Mouse (Mus musculus) adrenal gland (tissue): ENCODE measurements at regions not wholly inside any gene's neighbourhood (a gene's known extent, or its start where the extent isn't known, plus 50 kb on each side); places are given as distances from the start of the nearest gene placed in this dataset.

ENCODE experiments used
- intact Hi-C: fragments of 180-260 bp; cut with DNase I; formaldehyde crosslinking; loops from one replicate; pipeline ENCODE4 v1.15.1; 2025

- intact Hi-C loops, result loop anchor here (10.0 kb wide), 1 partner anchor 322 kb away; no protein-coding TSS in a partner anchor
These were observed 365.1 kb downstream of the Dmrt2 start for GRCm38 (mm10) chr19:26037270-26037669.

DNA sequence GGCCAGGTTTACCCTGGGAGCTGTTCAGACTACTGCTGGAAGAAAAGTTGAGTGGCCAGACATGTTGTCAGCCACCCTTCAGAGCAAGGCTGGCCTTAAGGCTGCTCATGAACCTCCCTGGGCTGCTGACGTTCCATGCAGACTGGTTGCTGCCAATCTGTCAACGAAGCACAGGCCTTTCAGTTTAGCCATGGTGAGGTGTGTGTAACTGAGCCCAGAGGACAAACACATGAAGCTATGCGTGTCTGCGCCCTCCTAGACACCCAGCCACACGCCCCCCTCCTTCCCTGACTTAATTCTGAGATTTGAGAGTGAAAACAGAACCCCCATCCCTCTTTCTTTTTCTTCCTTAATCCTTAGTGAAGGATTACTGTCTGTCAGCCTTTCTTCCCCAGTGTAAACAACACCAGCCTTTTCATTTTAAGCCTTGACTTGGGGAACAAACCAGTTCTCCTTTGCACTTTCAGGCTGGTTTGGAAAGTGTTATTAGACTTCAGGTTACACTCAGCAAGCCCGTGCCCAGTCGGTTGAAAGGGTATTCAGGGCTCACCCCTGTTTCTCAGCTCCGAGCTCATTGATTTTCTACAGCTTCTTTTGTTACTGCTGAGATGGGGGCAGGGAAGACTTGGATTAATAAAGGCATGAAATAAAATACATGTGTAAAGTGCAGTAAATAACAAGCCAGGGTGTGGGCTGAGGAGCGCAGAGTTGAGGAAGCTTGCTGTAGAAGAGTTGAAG lies 379.4 kb downstream of the Dmrt2 start:
- intact Hi-C loops, result no loop called here

DNA sequence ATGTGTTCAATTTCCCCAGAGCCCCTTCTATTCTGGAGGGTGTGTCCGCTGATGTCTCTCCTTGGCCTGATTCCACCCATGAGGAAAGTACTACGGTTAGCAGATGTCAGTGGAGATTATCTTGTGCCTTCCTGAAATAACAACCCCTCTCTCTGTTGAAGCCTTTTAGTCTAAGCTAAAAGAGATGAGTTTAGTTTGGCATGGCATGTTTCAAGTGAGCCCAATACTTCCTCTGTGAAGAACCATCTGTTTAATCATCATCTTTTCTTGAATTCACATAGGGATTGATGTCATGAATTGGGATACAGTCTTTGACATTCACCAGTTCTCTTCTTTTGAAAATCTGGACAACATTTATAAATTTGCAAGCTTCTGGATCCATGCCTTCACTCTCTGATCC lies 387.5 kb downstream of the Dmrt2 start:
- intact Hi-C loops, result no loop called here

DNA sequence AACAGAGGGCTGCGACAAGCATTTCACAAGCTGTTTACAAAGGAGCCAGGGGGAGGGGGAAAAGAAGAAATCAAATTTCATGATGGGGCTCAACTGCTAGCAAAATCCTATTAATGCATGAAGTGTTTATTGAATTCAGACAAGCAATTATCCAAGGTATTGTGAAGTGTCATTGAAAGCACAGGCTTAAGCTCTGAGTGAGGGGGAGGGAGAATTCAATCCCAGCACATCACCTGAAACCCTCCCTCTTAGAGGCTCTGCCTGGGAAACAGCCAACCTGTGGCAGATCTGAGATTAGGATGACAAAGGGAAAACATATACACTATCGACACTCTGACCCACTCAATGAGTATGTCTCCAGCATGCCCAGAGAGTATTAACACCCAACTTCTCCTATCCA lies 396.3 kb downstream of the Dmrt2 start:
- intact Hi-C loops, result no loop called here

DNA sequence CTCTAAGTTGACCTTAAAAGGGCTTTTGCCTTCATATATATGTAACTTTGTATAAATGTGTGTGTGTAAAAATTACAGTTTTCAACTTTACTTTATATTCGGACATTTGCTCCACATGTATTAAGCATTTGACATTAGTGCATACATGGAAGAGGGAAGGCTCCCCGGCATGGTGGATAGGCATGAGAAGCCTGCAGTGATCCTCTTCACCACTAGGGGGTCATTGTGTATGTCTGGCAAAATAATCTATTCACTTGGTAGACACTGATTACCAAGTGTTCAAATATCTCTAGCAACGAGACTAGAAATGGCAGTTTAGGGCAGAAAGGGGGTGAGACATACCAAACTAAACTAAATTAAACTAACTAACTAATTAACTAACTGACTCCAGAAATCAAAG lies 397.7 kb downstream of the Dmrt2 start:
- intact Hi-C loops, result no loop called here

- intact Hi-C loops, result no loop called here
These were observed 416.1 kb downstream of the Dmrt2 start for GRCm38 (mm10) chr19:26088318-26088717.

DNA sequence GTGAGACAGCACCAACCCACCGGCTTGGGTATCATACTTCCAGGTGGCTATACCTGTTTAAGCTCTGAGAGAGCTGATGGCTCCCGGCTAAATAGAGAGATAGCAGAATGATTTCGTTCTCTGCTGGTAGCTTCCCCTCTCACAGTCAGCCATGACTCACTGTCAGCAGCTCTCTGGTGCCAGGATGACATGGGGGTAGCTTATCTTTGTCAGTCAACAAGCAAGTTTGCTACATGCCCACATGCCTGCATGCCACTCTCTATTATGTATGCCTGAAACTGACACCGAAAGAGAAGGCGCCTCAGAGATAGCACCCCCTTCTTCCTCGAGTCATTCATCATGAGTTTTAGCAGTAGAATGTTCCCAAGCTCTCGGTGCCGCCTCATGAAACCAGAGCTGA lies 419.2 kb downstream of the Dmrt2 start:
- intact Hi-C loops, result loop anchor here (10.0 kb wide), 1 partner anchor 917 kb away; no protein-coding TSS in a partner anchor

- intact Hi-C loops, result loop anchor here (10.0 kb wide), 1 partner anchor 919 kb away; no protein-coding TSS in a partner anchor
These were observed 421.6 kb downstream of the Dmrt2 start for GRCm38 (mm10) chr19:26093844-26094243.

DNA sequence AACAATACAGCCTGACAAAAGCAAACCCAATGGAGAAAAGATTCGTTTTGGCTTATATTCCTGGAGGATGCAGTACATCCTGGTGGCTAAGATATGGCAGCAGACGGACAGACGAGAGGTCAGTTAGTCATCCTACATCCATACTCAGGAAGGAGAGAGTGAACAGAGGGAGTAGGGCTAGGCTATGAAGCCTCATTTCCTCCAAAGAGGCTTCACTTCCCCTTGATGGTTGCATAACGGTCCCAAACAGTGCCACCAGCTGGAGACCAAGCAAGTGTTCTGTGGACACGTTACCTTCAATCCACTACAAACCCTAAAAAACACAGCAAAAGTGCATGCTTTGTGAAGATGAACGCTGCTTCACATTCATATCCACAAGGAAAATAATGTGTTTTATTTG lies 442.1 kb downstream of the Dmrt2 start:
- intact Hi-C loops, result no loop called here

- intact Hi-C loops, result no loop called here
These were observed 456.2 kb downstream of the Dmrt2 start for GRCm38 (mm10) chr19:26128423-26128822.

- intact Hi-C loops, result no loop called here
These were observed 462.2 kb downstream of the Dmrt2 start for GRCm38 (mm10) chr19:26134385-26134784.

- intact Hi-C loops, result no loop called here
These were observed 463.3 kb downstream of the Dmrt2 start for GRCm38 (mm10) chr19:26135398-26136104.

DNA sequence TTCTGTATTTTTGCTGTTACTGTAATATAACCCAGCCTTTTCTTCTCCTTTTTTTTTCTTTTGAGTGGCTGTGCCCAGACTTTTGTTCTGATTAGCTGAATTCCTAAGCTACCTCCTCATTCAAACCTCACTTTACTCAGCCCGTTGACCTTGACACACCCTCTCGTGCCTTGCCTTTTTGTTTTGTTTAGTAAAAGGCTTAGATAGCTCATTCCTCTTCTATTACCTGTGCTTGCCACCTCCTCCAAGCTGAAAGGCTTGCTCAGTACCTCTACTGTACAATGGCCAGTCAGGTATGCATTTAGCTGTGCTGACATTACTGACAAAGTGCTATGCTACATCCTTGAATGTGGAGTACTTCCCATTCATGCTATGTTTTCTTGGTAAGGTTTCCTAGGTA lies 464.2 kb upstream of the Smarca2 start:
- intact Hi-C loops, result no loop called here

DNA sequence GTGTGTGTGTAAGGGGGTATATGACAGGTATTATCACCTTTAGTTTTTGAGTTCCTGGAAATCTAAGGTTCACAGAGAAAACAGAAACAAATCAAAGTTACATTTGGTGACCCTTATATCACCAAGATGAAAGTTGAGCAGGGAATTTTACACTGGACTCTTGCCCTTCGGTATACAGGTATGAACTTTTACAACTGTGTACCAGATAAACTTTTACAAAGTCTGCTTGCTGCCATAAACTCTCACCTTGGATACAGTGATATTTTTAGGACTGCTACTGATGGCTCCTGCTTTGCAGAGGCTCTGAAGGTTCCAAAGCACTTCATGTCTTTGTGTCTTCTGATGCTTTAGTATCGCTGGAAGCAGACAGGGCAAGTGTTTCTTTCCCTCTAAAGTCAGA lies 461.3 kb upstream of the Smarca2 start:
- intact Hi-C loops, result no loop called here

DNA sequence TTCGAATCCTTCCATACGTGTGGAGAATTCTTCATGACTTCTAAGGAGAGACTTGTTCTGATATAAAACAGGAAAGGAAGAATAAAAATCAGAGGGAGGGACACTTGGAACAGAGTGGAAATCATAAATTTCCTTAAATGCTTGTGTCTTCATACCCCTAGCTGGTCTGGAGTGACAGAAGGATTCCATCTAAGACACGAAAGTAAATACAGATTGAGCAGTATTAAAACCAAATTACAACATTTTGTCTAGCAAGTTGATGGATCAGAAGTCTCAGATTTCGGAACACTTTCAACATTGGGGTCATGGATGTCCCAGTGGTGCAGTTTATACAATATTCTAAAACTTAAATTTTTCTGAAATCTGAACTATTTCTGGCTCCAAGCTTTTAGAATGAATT lies 453.6 kb upstream of the Smarca2 start:
- intact Hi-C loops, result no loop called here

GRCm38 (mm10) chr19:26164993-26165392 lies 439.9 kb upstream of the Smarca2 start:
- intact Hi-C loops, result no loop called here

DNA sequence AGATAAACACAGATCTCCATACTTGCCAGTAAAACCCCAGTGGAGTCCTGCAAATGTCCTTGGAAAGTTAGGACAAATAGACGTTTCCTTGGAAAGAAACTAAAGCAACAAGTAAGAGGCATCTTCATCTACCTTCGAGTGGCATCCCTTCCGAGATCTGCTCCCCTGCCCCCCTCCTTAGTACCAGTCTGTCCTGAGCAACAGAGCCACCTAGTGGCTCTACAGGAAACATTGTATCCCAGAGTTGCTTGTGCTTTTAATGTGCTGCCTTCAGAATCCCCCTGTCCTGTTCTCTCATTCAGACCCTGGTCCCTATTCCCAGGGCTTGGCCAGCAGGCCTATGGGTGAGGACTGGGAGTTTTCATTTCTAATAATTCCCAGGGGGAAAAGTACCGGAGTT lies 423.1 kb upstream of the Smarca2 start:
- intact Hi-C loops, result loop anchor here (5.0 kb wide), 1 partner anchor 634 kb away; no protein-coding TSS in a partner anchor

DNA sequence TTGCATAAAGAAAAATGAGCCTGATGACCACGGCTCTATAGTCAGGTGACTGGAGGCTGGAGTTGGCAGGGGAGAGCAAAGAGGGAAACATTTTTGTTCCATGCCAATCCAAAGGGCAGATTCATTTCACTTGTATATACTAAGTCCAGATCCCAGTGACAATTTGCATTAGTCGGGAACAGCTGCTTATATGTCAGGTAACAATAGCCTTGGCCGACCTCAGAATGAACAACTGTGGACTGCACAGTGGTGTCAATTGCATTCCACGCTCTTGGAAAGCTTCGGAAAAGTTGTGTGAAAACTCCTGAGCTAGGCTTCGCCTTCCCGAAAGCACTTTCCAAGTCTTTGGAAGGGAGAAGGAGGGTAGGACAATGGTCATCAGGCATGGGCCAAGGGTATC lies 419.8 kb upstream of the Smarca2 start:
- intact Hi-C loops, result no loop called here

DNA sequence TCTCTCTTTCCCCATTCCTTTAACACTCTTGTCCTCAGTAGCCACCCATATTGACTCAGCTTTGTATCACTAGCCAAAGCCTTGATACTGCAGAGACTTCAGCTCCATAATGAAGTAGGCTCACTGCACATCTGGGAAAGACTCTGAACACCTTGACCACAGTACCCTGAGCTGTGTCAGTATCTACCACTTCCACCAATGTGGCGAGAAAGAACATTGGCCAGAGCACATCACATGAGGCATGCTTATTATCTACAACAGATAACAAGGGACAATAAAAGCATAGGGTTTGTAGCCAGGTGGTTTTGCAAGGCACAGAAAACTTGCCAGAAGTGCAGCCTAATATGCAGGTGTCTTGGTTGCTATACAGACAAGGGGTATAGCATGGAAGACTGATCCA lies 414.0 kb upstream of the Smarca2 start:
- intact Hi-C loops, result no loop called here

DNA sequence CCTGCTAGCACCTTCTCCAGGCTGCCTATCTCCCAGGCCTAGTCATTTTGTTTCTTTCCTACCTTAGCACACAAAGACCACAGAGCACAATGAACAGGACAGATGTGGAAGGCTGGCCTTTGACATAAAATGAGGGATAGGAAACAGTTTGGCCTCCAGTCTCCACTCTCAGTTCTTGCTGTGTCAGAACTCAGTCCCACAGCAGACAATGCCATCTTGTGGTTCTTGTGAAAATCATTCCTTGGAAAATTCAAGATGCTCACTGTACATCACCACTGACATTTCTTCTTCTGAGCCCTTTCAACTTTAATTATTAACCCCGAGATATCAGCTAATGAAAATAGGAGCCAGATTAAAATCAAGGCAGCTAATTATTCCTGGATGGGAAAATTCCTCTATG lies 411.2 kb upstream of the Smarca2 start:
- intact Hi-C loops, result no loop called here

- intact Hi-C loops, result no loop called here
These were observed 396.1 kb upstream of the Smarca2 start for GRCm38 (mm10) chr19:26208760-26209159.

GRCm38 (mm10) chr19:26234539-26234938 lies 370.3 kb upstream of the Smarca2 start:
- intact Hi-C loops, result no loop called here

- intact Hi-C loops, result no loop called here
These were observed 360.8 kb upstream of the Smarca2 start for GRCm38 (mm10) chr19:26244067-26244466.
